Mouse (Mus musculus) bone marrow, adult 2 months (tissue): ENCODE results near the gene Bckdhb.

ENCODE experiments used
- CTCF ChIP-seq: fragments of 200-500 bp; IDR thresholded peaks from 2 replicates; pipeline ENCODE4 v1.5.1; 2011; ENCODE audit warnings: low read length, control low read depth; ENCODE audit not compliant: control insufficient read depth, insufficient read depth
- POLR2A ChIP-seq: fragments of 200-500 bp; IDR thresholded peaks from 2 replicates; pipeline ENCODE4 v1.6.1; 2011; ENCODE audit warnings: low read depth, mild to moderate bottlenecking, control low read depth, low read length, borderline replicate concordance; ENCODE audit not compliant: control insufficient read depth

GRCm38 (mm10) chr9:84103344-84103743, 178.4 kb downstream of the Bckdhb start:
- TF ChIP-seq CTCF: no peak
- TF ChIP-seq POLR2A: no peak
